Mouse (Mus musculus): ENCODE measurements around the gene Adamts18. TPM values are rescaled to one million over a fixed set of nuclear protein-coding genes. Genes with fewer than 3 reads are reported as not detected.

Adamts18 gene
- total RNA-seq, 1 experiment: not detected

DNA sequence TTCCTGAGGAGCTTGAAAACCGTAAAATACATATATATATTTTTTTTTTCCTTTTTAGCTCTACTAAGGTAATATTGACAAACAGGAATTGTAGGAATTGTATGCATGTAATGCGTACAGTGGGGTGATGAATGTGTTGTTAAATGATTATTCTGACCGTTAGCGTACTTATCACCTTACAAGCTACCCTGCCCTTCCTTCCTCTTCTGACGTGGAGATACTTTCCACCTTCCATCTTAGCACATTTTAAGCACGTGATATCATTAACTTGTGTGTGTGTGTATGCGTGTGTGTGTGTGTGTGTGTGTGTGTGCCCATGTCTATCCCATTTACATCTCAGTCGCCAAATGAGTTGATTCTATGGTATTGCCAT, 160.0 kb downstream of the Adamts18 start:
- in situ Hi-C loops (cut with MboI; ENCODE audit: low sequenced_read_pairs in 2 of 2, unreplicated experiment in 2 of 2): no loop called here
- TF ChIP-seq CHD2 (IDR thresholded peaks at IDR 0.05; ENCODE audit: low read depth, low read length) (no peak), ZC3H11A (IDR thresholded peaks at IDR 0.05; ENCODE audit: borderline replicate concordance, low read depth, low read length) (no peak), MAFK (IDR thresholded peaks at IDR 0.05; ENCODE audit: insufficient read depth, low read depth, low read length) (no peak), HCFC1 (IDR thresholded peaks at IDR 0.05; ENCODE audit: borderline replicate concordance, insufficient read depth, low read length) (no peak), ZNF384 (IDR thresholded peaks at IDR 0.05; ENCODE audit: low read depth, low read length) (no peak)

DNA sequence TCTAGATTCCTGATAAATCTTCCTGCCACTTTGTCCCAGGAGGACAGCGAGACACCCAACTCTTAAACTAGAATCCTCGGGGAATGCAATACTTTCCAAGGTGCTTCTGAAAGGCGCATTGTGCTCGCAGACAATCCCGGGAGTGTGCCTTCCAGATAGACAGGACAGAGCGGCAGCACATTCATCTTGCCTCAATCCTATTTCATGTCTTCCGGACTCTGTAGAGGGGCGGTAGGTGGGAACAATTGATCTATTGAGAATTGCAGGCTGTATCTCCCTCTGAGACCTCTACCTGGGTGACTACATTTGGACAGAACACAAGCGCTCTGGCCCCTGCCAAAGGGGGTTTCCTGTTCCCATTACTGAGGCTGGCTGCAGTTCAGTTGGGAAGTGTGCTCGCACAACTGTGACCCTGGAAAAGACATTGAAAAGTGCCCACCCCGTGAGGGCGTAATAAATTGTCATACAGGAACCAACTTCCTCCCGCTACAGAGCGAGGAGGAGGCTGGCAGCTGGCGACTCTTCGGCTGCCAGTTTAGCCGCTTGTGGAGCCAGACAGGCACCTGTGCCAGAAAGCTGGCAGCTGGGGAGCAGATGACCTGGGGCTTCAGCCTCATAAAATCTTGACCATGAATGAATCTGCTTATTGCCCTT, 160.5 kb downstream of the Adamts18 start:
- in situ Hi-C loops (cut with MboI; ENCODE audit: low sequenced_read_pairs in 2 of 2, unreplicated experiment in 2 of 2): no loop called here
- Histone ChIP-seq H3K36me3 (ENCODE audit: control insufficient read depth, insufficient read depth, low read length, poor library complexity, severe bottlenecking) (no peaks in the 10 kb centered on the region), H3K4me1 (ENCODE audit: control insufficient read depth in 2 of 2, insufficient read depth in 2 of 2, low read length in 2 of 2, poor library complexity in 1 of 2) (no peaks in the 10 kb centered on the region; a peak in 1 of 4 replicates), H3K9me3 (ENCODE audit: control insufficient read depth, insufficient read depth, low read depth, low read length) (no peaks in the 10 kb centered on the region), H3K27ac (ENCODE audit: insufficient read depth, low read depth, low read length, poor library complexity, severe bottlenecking) (no peak overlapping the region), H3K4me3 (ENCODE audit: insufficient read depth in 1 of 2, low read depth in 1 of 2, low read length in 2 of 2, poor library complexity in 1 of 2, severe bottlenecking in 1 of 2) (no peak overlapping the region), H3K9ac (ENCODE audit: insufficient read depth, low read depth, low read length, poor library complexity, severe bottlenecking) (no peak overlapping the region)
- DNase-seq (ENCODE audit: low read depth, low spot score): no peak
- TF ChIP-seq CHD2 (IDR thresholded peaks at IDR 0.05; ENCODE audit: low read depth, low read length) (no peak), ZNF384 (IDR thresholded peaks at IDR 0.05; ENCODE audit: low read depth, low read length) (no peak), ZC3H11A (IDR thresholded peaks at IDR 0.05; ENCODE audit: borderline replicate concordance, low read depth, low read length) (no peak), MAFK (IDR thresholded peaks at IDR 0.05; ENCODE audit: insufficient read depth, low read depth, low read length) (no peak), HCFC1 (IDR thresholded peaks at IDR 0.05; ENCODE audit: borderline replicate concordance, insufficient read depth, low read length) (no peak)

More for the DNA sequence above, 160.0 kb downstream of the Adamts18 start:
- H3K4me3 ChIP-seq (ENCODE audit: insufficient read depth in 1 of 2, low read depth in 1 of 2, low read length in 2 of 2, poor library complexity in 1 of 2, severe bottlenecking in 1 of 2): no peak overlapping the region
- H3K9me3 ChIP-seq (ENCODE audit: control insufficient read depth, insufficient read depth, low read depth, low read length): no peaks in the 10 kb centered on the region
- no peaks in the 10 kb centered on the region; a peak in 1 of 4 replicates for H3K4me1 ChIP-seq (ENCODE audit: control insufficient read depth in 2 of 2, insufficient read depth in 2 of 2, low read length in 2 of 2, poor library complexity in 1 of 2)
- no peak for DNase-seq (ENCODE audit: low read depth, low spot score)
- H3K9ac ChIP-seq (ENCODE audit: insufficient read depth, low read depth, low read length, poor library complexity, severe bottlenecking): no peak overlapping the region
- H3K36me3 ChIP-seq (ENCODE audit: control insufficient read depth, insufficient read depth, low read length, poor library complexity, severe bottlenecking): no peaks in the 10 kb centered on the region
- no peak overlapping the region for H3K27ac ChIP-seq (ENCODE audit: insufficient read depth, low read depth, low read length, poor library complexity, severe bottlenecking)

GRCm38 (mm10) chr8:113679361-113679760, 169.2 kb downstream of the Adamts18 start:
- H3K4me1 ChIP-seq (ENCODE audit: control insufficient read depth in 2 of 2, insufficient read depth in 2 of 2, low read length in 2 of 2, poor library complexity in 1 of 2): no peaks in the 10 kb centered on the region
- no peak for TF ChIP-seq CHD2 (IDR thresholded peaks at IDR 0.05; ENCODE audit: low read depth, low read length)
- no peak overlapping the region for H3K9ac ChIP-seq (ENCODE audit: insufficient read depth, low read depth, low read length, poor library complexity, severe bottlenecking)
- in situ Hi-C loops (cut with MboI; ENCODE audit: low sequenced_read_pairs in 2 of 2, unreplicated experiment in 2 of 2): no loop called here
- H3K36me3 ChIP-seq (ENCODE audit: control insufficient read depth, insufficient read depth, low read length, poor library complexity, severe bottlenecking): no peaks in the 10 kb centered on the region
- H3K9me3 ChIP-seq (ENCODE audit: control insufficient read depth, insufficient read depth, low read depth, low read length): no peaks in the 10 kb centered on the region
- no peak overlapping the region for H3K4me3 ChIP-seq (ENCODE audit: insufficient read depth in 1 of 2, low read depth in 1 of 2, low read length in 2 of 2, poor library complexity in 1 of 2, severe bottlenecking in 1 of 2)
- DNase-seq (ENCODE audit: low read depth, low spot score): no peak
- no peak overlapping the region for H3K27ac ChIP-seq (ENCODE audit: insufficient read depth, low read depth, low read length, poor library complexity, severe bottlenecking)

GRCm38 (mm10) chr8:113676811-113677210, 171.7 kb downstream of the Adamts18 start:
- Histone ChIP-seq H3K9ac (ENCODE audit: insufficient read depth, low read depth, low read length, poor library complexity, severe bottlenecking) (no peak overlapping the region), H3K9me3 (ENCODE audit: control insufficient read depth, insufficient read depth, low read depth, low read length) (no peaks in the 10 kb centered on the region), H3K4me1 (ENCODE audit: control insufficient read depth in 2 of 2, insufficient read depth in 2 of 2, low read length in 2 of 2, poor library complexity in 1 of 2) (no peaks in the 10 kb centered on the region), H3K4me3 (ENCODE audit: insufficient read depth in 1 of 2, low read depth in 1 of 2, low read length in 2 of 2, poor library complexity in 1 of 2, severe bottlenecking in 1 of 2) (no peak overlapping the region), H3K27ac (ENCODE audit: insufficient read depth, low read depth, low read length, poor library complexity, severe bottlenecking) (no peak overlapping the region), H3K36me3 (ENCODE audit: control insufficient read depth, insufficient read depth, low read length, poor library complexity, severe bottlenecking) (no peaks in the 10 kb centered on the region)
- in situ Hi-C loops (cut with MboI; ENCODE audit: low sequenced_read_pairs in 2 of 2, unreplicated experiment in 2 of 2): no loop called here
- TF ChIP-seq MAFK (IDR thresholded peaks at IDR 0.05; ENCODE audit: insufficient read depth, low read depth, low read length) (no peak), ZC3H11A (IDR thresholded peaks at IDR 0.05; ENCODE audit: borderline replicate concordance, low read depth, low read length) (no peak), HCFC1 (IDR thresholded peaks at IDR 0.05; ENCODE audit: borderline replicate concordance, insufficient read depth, low read length) (no peak), ZNF384 (IDR thresholded peaks at IDR 0.05; ENCODE audit: low read depth, low read length) (no peak), CHD2 (IDR thresholded peaks at IDR 0.05; ENCODE audit: low read depth, low read length) (no peak)
- no peak for DNase-seq (ENCODE audit: low read depth, low spot score)

DNA sequence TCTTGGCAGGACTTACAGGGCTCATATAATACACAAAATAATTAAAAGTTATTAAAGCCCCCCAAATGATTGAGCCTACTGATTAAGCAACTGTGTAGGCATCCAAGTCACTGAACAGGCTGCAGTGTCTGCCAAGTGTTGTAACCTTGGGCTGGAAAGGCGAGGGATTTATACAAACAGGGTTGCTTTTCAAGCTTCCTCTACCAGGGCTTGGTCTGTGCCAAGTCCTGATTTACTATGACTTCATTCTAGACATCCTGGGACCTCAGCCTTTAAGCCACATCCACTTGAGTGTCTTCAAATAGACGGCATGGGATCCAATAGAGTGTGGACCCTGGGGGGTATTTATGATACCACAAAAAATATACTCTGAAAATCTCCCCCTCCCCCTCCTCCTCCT, 173.3 kb downstream of the Adamts18 start:
- no peak for DNase-seq (ENCODE audit: low read depth, low spot score)
- in situ Hi-C loops (cut with MboI; ENCODE audit: low sequenced_read_pairs in 2 of 2, unreplicated experiment in 2 of 2): no loop called here
- Histone ChIP-seq H3K9ac (ENCODE audit: insufficient read depth, low read depth, low read length, poor library complexity, severe bottlenecking) (no peak overlapping the region), H3K27ac (ENCODE audit: insufficient read depth, low read depth, low read length, poor library complexity, severe bottlenecking) (no peak overlapping the region), H3K9me3 (ENCODE audit: control insufficient read depth, insufficient read depth, low read depth, low read length) (no peaks in the 10 kb centered on the region), H3K4me3 (ENCODE audit: insufficient read depth in 1 of 2, low read depth in 1 of 2, low read length in 2 of 2, poor library complexity in 1 of 2, severe bottlenecking in 1 of 2) (no peak overlapping the region), H3K4me1 (ENCODE audit: control insufficient read depth in 2 of 2, insufficient read depth in 2 of 2, low read length in 2 of 2, poor library complexity in 1 of 2) (no peaks in the 10 kb centered on the region), H3K36me3 (ENCODE audit: control insufficient read depth, insufficient read depth, low read length, poor library complexity, severe bottlenecking) (no peaks in the 10 kb centered on the region)
- TF ChIP-seq HCFC1 (IDR thresholded peaks at IDR 0.05; ENCODE audit: borderline replicate concordance, insufficient read depth, low read length) (no peak), ZC3H11A (IDR thresholded peaks at IDR 0.05; ENCODE audit: borderline replicate concordance, low read depth, low read length) (no peak), ZNF384 (IDR thresholded peaks at IDR 0.05; ENCODE audit: low read depth, low read length) (no peak)
